Mouse (Mus musculus) G1E (cell line): ENCODE results near the gene Bcar3. TPM values are rescaled to one million over a fixed set of nuclear protein-coding genes. Genes with fewer than 3 reads are reported as not detected.

Source experiments
- ATAC-seq: 2 replicates; pipeline ENCODE4 v1.8.0; 2016; ENCODE audit warnings: mild to moderate bottlenecking; ENCODE audit not compliant: insufficient number of reproducible peaks, poor library complexity, low FRiP score, severe bottlenecking; ENCODE audit errors: extremely low read depth
- DNase-seq: peaks from one replicate; pipeline ENCODE4 v3.0.0; 2012; ENCODE audit warnings: low spot score
- H3K27me3 ChIP-seq: 2 replicates; pipeline ENCODE4 v1.6.1; 2012; ENCODE audit warnings: mild to moderate bottlenecking, low read length, inconsistent platforms; ENCODE audit not compliant: insufficient read depth
- H3K36me3 ChIP-seq: replicated peaks from 2 replicates; pipeline ENCODE3; 2012; ENCODE audit warnings: mild to moderate bottlenecking, inconsistent platforms
- H3K4me1 ChIP-seq: 2 replicates; pipeline ENCODE4 v1.6.1; 2012; ENCODE audit warnings: low read depth, low read length, inconsistent platforms, mixed read lengths; ENCODE audit not compliant: insufficient read depth
- H3K4me3 ChIP-seq: 2 replicates; pipeline ENCODE4 v1.5.1; 2012; ENCODE audit warnings: low read depth, mild to moderate bottlenecking, inconsistent platforms, low read length, moderate library complexity, mixed read lengths
- H3K9me3 ChIP-seq: replicated peaks from 2 replicates; pipeline ENCODE4 v1.6.1; 2012; ENCODE audit warnings: inconsistent platforms
- CTCF ChIP-seq: IDR thresholded peaks from 2 replicates; pipeline ENCODE4 v1.5.1; 2012; ENCODE audit warnings: low read depth, low read length, inconsistent platforms, mixed read lengths
- GATA1 ChIP-seq: IDR thresholded peaks from 2 replicates; pipeline ENCODE4 v1.6.1; 2012; ENCODE audit warnings: borderline replicate concordance, low read length, inconsistent platforms, mixed read lengths
- GATA2 ChIP-seq: IDR thresholded peaks from 2 replicates; pipeline ENCODE4 v1.6.1; 2012; ENCODE audit warnings: low read depth, low read length, inconsistent platforms, borderline replicate concordance
- POLR2AphosphoS5 ChIP-seq: IDR thresholded peaks from 2 replicates; pipeline ENCODE4 v1.6.1; 2012; ENCODE audit warnings: low read depth, low read length, inconsistent platforms; ENCODE audit not compliant: insufficient replicate concordance
- TAL1 ChIP-seq: conservative IDR thresholded peaks from 2 replicates; pipeline ENCODE4 v1.6.1; 2012; ENCODE audit warnings: low read depth, low read length, inconsistent platforms, mixed read lengths
- polyA plus RNA-seq: library from polyadenylated mRNA; stranded (reverse); fragments of >175 nt; gene quantifications from 2 replicates; pipeline ENCODE4 v1.2.3, GENCODE M21; 2012
- total RNA-seq, 2 experiments: library from RNA; stranded (forward) in 1 of 2; stranded (reverse) in 1 of 2; fragments of 200-1000 nt in 1 of 2; fragments of >200 nt in 1 of 2; fragmentation: Nextera tagmentation in 1 of 2; gene quantifications; 2 replicates each; pipeline ENCODE4 v1.2.3; 2014 to 2017

The Bcar3 gene
- total and polyA plus RNA-seq, 3 experiments = 0.27 TPM; not detected in 2

DNA sequence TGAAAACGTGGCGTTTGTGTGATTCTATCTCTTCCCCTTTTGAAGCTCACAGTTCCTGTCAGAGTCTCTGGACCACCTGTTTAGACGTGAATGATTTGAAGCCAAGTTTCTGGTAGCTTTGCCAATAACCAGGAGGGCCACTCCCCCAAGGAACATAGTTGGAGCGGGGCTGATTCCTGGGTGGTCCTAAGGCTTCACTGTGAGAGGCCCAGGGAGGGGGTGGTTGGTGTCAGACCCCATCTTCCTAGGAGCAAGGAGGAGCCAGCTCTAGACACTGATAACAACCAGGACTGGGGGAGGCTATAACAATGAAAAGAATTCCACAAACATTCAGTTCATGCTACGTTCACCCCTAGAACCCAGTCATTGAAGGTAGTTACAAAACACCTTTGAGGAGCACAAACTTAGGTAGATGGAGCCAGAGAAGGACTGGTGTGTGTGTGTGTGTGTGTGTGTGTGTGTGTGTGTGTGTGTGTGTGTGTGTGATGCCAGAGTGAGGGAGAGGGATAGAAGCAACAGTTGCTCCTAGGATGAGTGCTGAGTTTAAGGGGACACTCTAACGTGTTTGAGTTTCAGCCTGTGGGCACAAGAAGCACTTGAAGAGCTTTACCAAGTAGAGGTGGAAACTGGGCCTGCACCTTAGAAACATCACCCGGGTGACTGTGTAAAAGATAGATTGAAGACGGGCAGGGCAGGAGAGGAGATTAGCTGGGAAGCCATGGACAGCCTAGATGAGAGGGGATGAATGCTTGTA is 111.4 kb downstream of the Bcar3 start:
- DNase-seq = no peak
- no peak for ATAC-seq
- TF ChIP-seq GATA1 (no peak), POLR2AphosphoS5 (no peak), CTCF (no peak), TAL1 (no peak), GATA2 (no peak)
- H3K4me3 ChIP-seq = no peak overlapping the region
- H3K27me3 ChIP-seq = no peaks in the 10 kb centered on the region
- no peaks in the 10 kb centered on the region for H3K9me3 ChIP-seq
- no peaks in the 10 kb centered on the region for H3K36me3 ChIP-seq
- H3K4me1 ChIP-seq = no peaks in the 10 kb centered on the region

DNA sequence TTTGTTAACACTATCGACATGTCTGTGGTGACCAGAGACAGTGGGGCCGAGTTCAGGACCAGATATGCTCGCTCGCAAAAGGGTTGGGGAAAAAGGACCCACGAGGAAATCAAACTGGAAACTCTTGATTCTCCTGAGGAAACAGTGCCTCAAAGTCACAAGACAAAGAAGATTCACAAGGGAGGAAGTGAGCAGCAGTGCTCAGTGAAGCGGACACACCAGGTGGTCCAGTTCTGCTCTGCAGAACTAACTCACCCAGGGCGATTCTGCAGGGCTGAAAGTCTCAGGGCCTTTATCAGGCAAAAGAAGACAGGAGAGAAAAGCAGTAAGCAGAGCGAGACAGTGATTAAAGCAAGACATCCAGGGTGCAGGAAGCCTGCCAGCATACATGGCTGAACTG is 112.5 kb downstream of the Bcar3 start:
- H3K27me3 ChIP-seq = no peaks in the 10 kb centered on the region

GRCm38 (mm10) chr3:122407757-122408156 is 113.8 kb downstream of the Bcar3 start:
- Histone ChIP-seq H3K4me1 (no peaks in the 10 kb centered on the region), H3K27me3 (no peaks in the 10 kb centered on the region), H3K36me3 (no peaks in the 10 kb centered on the region), H3K4me3 (no peak overlapping the region), H3K9me3 (no peaks in the 10 kb centered on the region)
- TF ChIP-seq POLR2AphosphoS5 (no peak), CTCF (no peak), GATA2 (no peak), TAL1 (no peak), GATA1 (no peak)
- ATAC-seq = no peak
- DNase-seq = no peak

More for the DNA sequence above, 112.5 kb downstream of the Bcar3 start:
- Histone ChIP-seq H3K4me1 (no peaks in the 10 kb centered on the region), H3K36me3 (no peaks in the 10 kb centered on the region), H3K9me3 (no peaks in the 10 kb centered on the region), H3K4me3 (no peak overlapping the region)
- TF ChIP-seq CTCF (no peak), GATA2 (no peak), POLR2AphosphoS5 (no peak), TAL1 (no peak), GATA1 (no peak)
- DNase-seq (no peak), ATAC-seq (no peak)

- Histone ChIP-seq H3K4me1 (no peaks in the 10 kb centered on the region), H3K36me3 (no peaks in the 10 kb centered on the region), H3K9me3 (no peaks in the 10 kb centered on the region), H3K27me3 (no peaks in the 10 kb centered on the region), H3K4me3 (no peak overlapping the region)
- DNase-seq = no peak
- TF ChIP-seq GATA2 = no peak
- TF ChIP-seq TAL1 = no peak
- no peak for TF ChIP-seq GATA1
- TF ChIP-seq CTCF = no peak
- TF ChIP-seq POLR2AphosphoS5 = no peak
- ATAC-seq = no peak
Observed at GRCm38 (mm10) chr3:122408798-122409311, 114.9 kb downstream of the Bcar3 start.

GRCm38 (mm10) chr3:122411590-122411989 is 117.7 kb downstream of the Bcar3 start:
- Histone ChIP-seq H3K27me3 (no peaks in the 10 kb centered on the region), H3K4me3 (no peak overlapping the region), H3K4me1 (no peaks in the 10 kb centered on the region), H3K36me3 (no peaks in the 10 kb centered on the region), H3K9me3 (no peaks in the 10 kb centered on the region)
- ATAC-seq = no peak
- TF ChIP-seq CTCF (no peak), TAL1 (no peak), GATA2 (no peak), POLR2AphosphoS5 (no peak), GATA1 (no peak)
- no peak for DNase-seq

DNA sequence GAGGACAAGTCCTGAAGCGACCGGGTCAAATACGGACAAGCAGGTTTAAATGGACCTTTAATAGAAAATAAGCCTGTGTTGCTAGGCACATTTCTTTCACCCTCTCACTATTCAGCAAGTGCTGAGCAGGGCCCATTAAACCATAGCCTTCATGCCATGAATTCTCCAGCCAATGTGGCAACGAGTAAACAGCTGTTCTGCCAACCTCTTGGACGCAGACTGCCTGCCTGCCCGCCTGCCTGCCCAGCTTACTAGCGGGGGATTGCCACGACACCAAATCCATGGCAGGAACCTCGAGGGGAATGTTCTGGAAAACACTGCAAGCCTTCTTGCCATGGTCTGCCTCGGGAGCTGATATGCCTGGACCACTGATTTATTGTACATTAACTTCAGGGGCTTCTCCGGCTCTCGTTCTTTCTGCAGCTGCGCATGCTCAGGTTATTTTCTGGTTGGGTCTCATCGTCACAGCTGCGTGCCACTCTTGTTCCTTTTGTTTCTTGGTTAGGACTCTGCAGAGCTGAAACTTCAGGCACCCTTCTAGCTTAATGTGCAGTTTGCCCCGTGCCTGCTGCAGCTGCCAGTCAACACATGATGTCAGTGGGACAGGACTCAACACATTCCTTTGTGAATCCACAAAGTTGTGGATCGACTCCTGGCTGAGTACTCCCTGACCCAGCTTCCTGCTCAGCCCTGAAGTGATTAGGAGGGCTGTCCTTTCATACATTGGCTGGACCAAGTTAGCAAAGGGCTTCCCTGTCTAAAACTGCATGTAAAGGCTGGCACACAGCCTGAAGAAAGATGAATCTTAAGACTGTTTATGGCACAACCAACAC is 120.0 kb downstream of the Bcar3 start:
- Histone ChIP-seq H3K36me3 (no peaks in the 10 kb centered on the region), H3K27me3 (no peaks in the 10 kb centered on the region), H3K4me1 (no peaks in the 10 kb centered on the region), H3K9me3 (no peaks in the 10 kb centered on the region), H3K4me3 (no peak overlapping the region)
- ATAC-seq (no peak), DNase-seq (no peak)
- TF ChIP-seq GATA2 (no peak), CTCF (no peak), POLR2AphosphoS5 (no peak), TAL1 (no peak), GATA1 (no peak)
